Mouse (Mus musculus) midbrain, embryonic 16.5 days (tissue): ENCODE data around the gene Myo15b. TPM values are rescaled to one million over a fixed set of nuclear protein-coding genes. Genes with fewer than 3 reads are reported as not detected.

Experiments
- ATAC-seq: fragments of 200-750 bp; cut with Nextera tagmentation; 2 replicates; pipeline ENCODE4 v1.8.0; 2017; ENCODE audit warnings: moderate TSS enrichment
- H3K27ac ChIP-seq: fragments of 300-500 bp; sonication (generic); 2 replicates; pipeline ENCODE4 v1.5.1; 2014; ENCODE audit warnings: mild to moderate bottlenecking, low read length, mixed read lengths
- H3K27me3 ChIP-seq: fragments of 300-500 bp; sonication (generic); 2 replicates; pipeline ENCODE4 v1.6.1; 2014; ENCODE audit warnings: low read depth, low read length, mixed read lengths; ENCODE audit not compliant: control insufficient read depth, insufficient read depth
- H3K36me3 ChIP-seq: fragments of 300-500 bp; sonication (generic); 2 replicates; pipeline ENCODE4 v1.6.1; 2014; ENCODE audit warnings: mild to moderate bottlenecking, low read length, moderate library complexity, mixed read lengths; ENCODE audit not compliant: control insufficient read depth, insufficient read depth
- H3K4me1 ChIP-seq: fragments of 300-500 bp; sonication (generic); 2 replicates; pipeline ENCODE4 v1.6.1; 2014; ENCODE audit warnings: mild to moderate bottlenecking, low read length, mixed read lengths; ENCODE audit not compliant: control insufficient read depth, insufficient read depth
- H3K4me2 ChIP-seq: fragments of 300-500 bp; sonication (generic); 2 replicates; pipeline ENCODE4 v1.6.1; 2014; ENCODE audit warnings: mild to moderate bottlenecking, low read length, mixed read lengths
- H3K4me3 ChIP-seq: fragments of 300-500 bp; sonication (generic); 2 replicates; pipeline ENCODE4 v1.5.1; 2014; ENCODE audit warnings: low read depth, mild to moderate bottlenecking, low read length, moderate library complexity, mixed read lengths
- H3K9ac ChIP-seq: fragments of 300-500 bp; sonication (generic); 2 replicates; pipeline ENCODE4 v1.6.1; 2014; ENCODE audit warnings: low read depth, low read length, mixed read lengths
- H3K9me3 ChIP-seq: fragments of 300-500 bp; sonication (generic); replicated peaks from 2 replicates; pipeline ENCODE4 v1.6.1; 2014; ENCODE audit warnings: mild to moderate bottlenecking, low read length, mixed read lengths; ENCODE audit not compliant: control insufficient read depth, poor library complexity, severe bottlenecking
- WGBS: fragments of 180-500 bp; shearing (Covaris S2); extraction: QIAGEN DNeasy Blood & Tissue Kit; methylation state at CpG from one replicate; pipeline ENCODE4 v1.1.7; 2014; 5-methylcytosine and 5-hydroxymethylcytosine counted together
- polyA plus RNA-seq: library from polyadenylated mRNA; unstranded; fragments of >200 nt; fragmentation: Nextera tagmentation; extraction: Ambion mirVana; gene quantifications from 2 replicates; pipeline ENCODE4 v1.2.1, GENCODE M21; 2015

The Myo15b gene
- polyA plus RNA-seq, 1 experiment from 2014 or later = not detected

GRCm38 (mm10) chr11:115829036-115829435 is 29.2 kb upstream of the Myo15b start:
- 69% methylated on average over 4 of the region's 4 CpGs for WGBS
- Histone ChIP-seq H3K4me1 (peaks cover 6% of the 10 kb centered on the region; the same call in 1 of the 2 replicates), H3K4me2 (no peak overlapping the region), H3K27me3 (peaks cover 34% of the 10 kb centered on the region), H3K9me3 (no peaks in the 10 kb centered on the region), H3K4me3 (no peak overlapping the region), H3K36me3 (no peaks in the 10 kb centered on the region), H3K9ac (no peak overlapping the region), H3K27ac (no peak overlapping the region)
- ATAC-seq = no peak

GRCm38 (mm10) chr11:115830550-115831325 is 27.5 kb upstream of the Myo15b start:
- H3K27me3 ChIP-seq = peaks cover 19% of the 10 kb centered on the region
- no peak for ATAC-seq
- no peak overlapping the region for H3K4me3 ChIP-seq
- WGBS = 24% methylated on average over 25 of the region's 25 CpGs
- H3K9ac ChIP-seq = no peak overlapping the region
- H3K27ac ChIP-seq = no peak overlapping the region
- H3K4me2 ChIP-seq = no peak overlapping the region
- H3K9me3 ChIP-seq = no peaks in the 10 kb centered on the region
- no peaks in the 10 kb centered on the region for H3K36me3 ChIP-seq
- H3K4me1 ChIP-seq = no peaks in the 10 kb centered on the region

GRCm38 (mm10) chr11:115831518-115831917 is 26.7 kb upstream of the Myo15b start:
- no peaks in the 10 kb centered on the region for H3K9me3 ChIP-seq
- H3K4me3 ChIP-seq = no peak overlapping the region
- peaks cover 14% of the 10 kb centered on the region for H3K27me3 ChIP-seq
- H3K27ac ChIP-seq = no peak overlapping the region
- WGBS = 50% methylated on average over 3 of the region's 3 CpGs
- H3K4me1 ChIP-seq = no peaks in the 10 kb centered on the region
- H3K4me2 ChIP-seq = no peak overlapping the region
- H3K36me3 ChIP-seq = no peaks in the 10 kb centered on the region
- no peak for ATAC-seq
- no peak overlapping the region for H3K9ac ChIP-seq

- Histone ChIP-seq H3K27ac (no peak overlapping the region), H3K9me3 (no peaks in the 10 kb centered on the region), H3K4me3 (no peak overlapping the region), H3K36me3 (no peaks in the 10 kb centered on the region), H3K4me1 (no peaks in the 10 kb centered on the region), H3K27me3 (peaks cover 13% of the 10 kb centered on the region), H3K4me2 (no peak overlapping the region), H3K9ac (no peak overlapping the region)
- WGBS = 74% methylated on average over 6 of the region's 6 CpGs
- no peak for ATAC-seq
Observed at GRCm38 (mm10) chr11:115832064-115832463, 26.1 kb upstream of the Myo15b start.

GRCm38 (mm10) chr11:115832523-115832922 is 25.7 kb upstream of the Myo15b start:
- Histone ChIP-seq H3K27me3 (peaks cover 8% of the 10 kb centered on the region), H3K4me3 (no peak overlapping the region), H3K9ac (no peak overlapping the region), H3K4me2 (no peak overlapping the region), H3K9me3 (no peaks in the 10 kb centered on the region), H3K36me3 (no peaks in the 10 kb centered on the region), H3K4me1 (no peaks in the 10 kb centered on the region), H3K27ac (no peak overlapping the region)
- no peak for ATAC-seq
- 11% methylated on average over 8 of the region's 8 CpGs for WGBS

- 27% methylated on average over 8 of the region's 8 CpGs for WGBS
- H3K9ac ChIP-seq = no peak overlapping the region
- peaks cover 8% of the 10 kb centered on the region for H3K27me3 ChIP-seq
- no peak for ATAC-seq
- H3K4me2 ChIP-seq = no peak overlapping the region
- H3K4me3 ChIP-seq = no peak overlapping the region
- no peaks in the 10 kb centered on the region for H3K9me3 ChIP-seq
- no peaks in the 10 kb centered on the region for H3K4me1 ChIP-seq
- H3K27ac ChIP-seq = no peak overlapping the region
- H3K36me3 ChIP-seq = no peaks in the 10 kb centered on the region
Observed at GRCm38 (mm10) chr11:115833021-115833513, 25.1 kb upstream of the Myo15b start.

GRCm38 (mm10) chr11:115834033-115834432 is 24.2 kb upstream of the Myo15b start:
- Histone ChIP-seq H3K27me3 (peaks cover 8% of the 10 kb centered on the region), H3K4me3 (no peak overlapping the region), H3K9ac (no peak overlapping the region), H3K9me3 (no peaks in the 10 kb centered on the region), H3K27ac (no peak overlapping the region), H3K4me2 (no peak overlapping the region), H3K4me1 (no peaks in the 10 kb centered on the region), H3K36me3 (no peaks in the 10 kb centered on the region)
- 71% methylated on average over 6 of the region's 6 CpGs for WGBS
- no peak for ATAC-seq

GRCm38 (mm10) chr11:115836656-115837395 is 21.4 kb upstream of the Myo15b start:
- no peaks in the 10 kb centered on the region for H3K4me1 ChIP-seq
- no peak overlapping the region for H3K27ac ChIP-seq
- WGBS = 30% methylated on average over 11 of the region's 11 CpGs
- H3K27me3 ChIP-seq = peaks cover under 1% of the 10 kb centered on the region; the same call in 1 of the 2 replicates
- no peak overlapping the region for H3K4me3 ChIP-seq
- H3K9ac ChIP-seq = no peak overlapping the region
- H3K9me3 ChIP-seq = no peaks in the 10 kb centered on the region
- no peak overlapping the region for H3K4me2 ChIP-seq
- ATAC-seq = no peak
- no peaks in the 10 kb centered on the region for H3K36me3 ChIP-seq
